Mouse (Mus musculus): ENCODE data around the gene Vdac2.

DNA sequence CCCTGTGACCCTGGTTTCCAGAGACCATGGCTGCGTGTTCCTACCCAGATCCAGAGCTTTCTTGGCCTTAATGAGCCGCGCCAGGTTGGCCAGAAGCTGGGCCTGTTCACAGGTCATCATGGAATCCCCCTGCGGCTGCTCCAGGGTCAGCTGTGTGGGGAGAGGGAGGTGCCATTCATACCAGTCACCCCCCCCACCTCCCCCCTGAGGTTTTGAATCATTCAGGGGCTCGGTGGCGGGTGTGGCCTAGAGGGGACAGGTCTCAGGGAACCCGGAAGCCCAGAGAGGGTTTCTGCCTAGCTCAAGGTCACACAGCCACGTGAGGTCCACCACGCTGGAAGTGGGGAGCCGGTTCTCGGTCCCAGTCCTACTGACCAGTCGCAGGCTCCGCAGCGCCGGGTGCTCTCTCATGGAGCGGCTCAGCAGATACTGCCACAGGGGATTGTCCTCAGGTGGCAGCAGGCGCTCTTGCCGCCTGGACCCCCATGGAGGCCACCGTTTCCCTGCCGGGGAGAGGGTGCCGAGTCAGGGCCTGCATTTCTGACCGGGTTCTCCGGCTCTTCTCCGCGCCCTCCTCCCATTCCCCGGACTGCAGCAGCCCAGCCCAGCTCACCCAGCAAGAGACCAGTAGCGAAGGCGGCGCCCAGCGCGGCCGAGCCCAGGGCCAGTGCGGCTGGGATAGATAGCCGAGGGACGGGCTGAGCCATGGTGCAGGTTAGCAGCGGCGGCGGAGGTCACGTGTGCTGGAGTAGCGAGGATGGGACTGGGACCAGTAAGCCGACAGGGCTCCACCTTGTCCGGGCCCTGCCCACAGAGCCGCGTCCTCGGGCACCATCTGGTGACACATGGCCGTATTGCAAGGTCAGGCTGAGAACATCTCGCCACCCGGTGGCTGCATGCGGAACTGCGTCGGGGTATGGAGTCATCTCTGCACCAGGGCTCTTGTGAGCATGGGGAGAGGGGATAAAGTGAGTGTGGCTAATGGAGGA, 23.4 kb downstream of the Vdac2 start, which contains the start of gene Comtd1:
- TF ChIP-seq GATA1 (IDR thresholded peaks at IDR 0.05; ENCODE audit: borderline replicate concordance, low read length), result no peak
- no peak for TF ChIP-seq FLI1 (IDR thresholded peaks at IDR 0.05; ENCODE audit: low read length)
